Mouse (Mus musculus): ENCODE measurements around the gene Fitm1. TPM values are rescaled to one million over a fixed set of nuclear protein-coding genes. Genes with fewer than 3 reads are reported as not detected.

Gene Fitm1
- total and polyA plus RNA-seq, 2 experiments from 2014 or later = 195 to 277 TPM

DNA sequence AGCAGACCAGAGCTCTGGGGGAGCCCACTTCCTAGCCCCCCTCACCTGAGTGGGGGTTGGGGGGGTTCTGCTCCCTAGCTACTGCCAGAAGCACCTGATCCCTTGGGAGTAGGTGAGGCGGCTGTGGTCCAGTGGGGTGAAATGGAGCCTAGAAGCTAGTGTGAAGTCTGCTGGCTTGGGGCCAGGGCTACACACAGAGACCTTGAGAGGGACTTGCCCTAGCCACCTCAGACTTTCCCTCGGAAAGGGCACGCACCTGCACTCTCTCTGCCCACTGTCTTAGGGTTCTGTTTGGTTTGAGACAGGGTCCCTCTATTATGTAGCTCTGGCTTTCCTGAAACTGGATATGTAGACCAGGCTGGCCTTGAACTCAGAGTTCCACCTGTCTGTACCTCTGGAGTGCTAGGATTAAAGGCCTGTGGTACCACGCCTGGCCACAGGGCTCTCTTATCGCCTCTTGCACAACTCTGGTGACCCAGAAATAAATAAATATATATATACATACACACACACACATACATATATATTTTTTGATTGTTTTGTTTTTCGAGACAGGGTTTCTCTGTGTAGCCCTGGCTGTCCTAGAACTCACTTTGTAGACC, 3.4 kb downstream of the Fitm1 start:
- peak overlapping the region; percentile 82 for H3K4me2 ChIP-seq (ENCODE audit: low read depth, low read length)
- no peaks in the 10 kb centered on the region for H3K9me3 ChIP-seq (replicated peaks; ENCODE audit: control insufficient read depth, low read length)
- H3K27me3 ChIP-seq (ENCODE audit: control insufficient read depth, insufficient read depth, low read length) = no peaks in the 10 kb centered on the region
- H3K9ac ChIP-seq (replicated peaks; ENCODE audit: low read depth, low read length) = peak overlapping the region; percentile 81
- H3K4me1 ChIP-seq (ENCODE audit: control insufficient read depth, insufficient read depth) = peaks cover 20% of the 10 kb centered on the region; the same call in 1 of the 2 replicates
- WGBS = 23% methylated on average over 6 of the region's 6 CpGs
- H3K27ac ChIP-seq (ENCODE audit: low read depth) = peak overlapping the region; percentile 90
- peak overlapping the region; percentile 81 for H3K4me3 ChIP-seq (ENCODE audit: low read depth, low read length)
- peak; percentile 18 for ATAC-seq (ENCODE audit: insufficient read depth, low read depth)
- H3K36me3 ChIP-seq (replicated peaks; ENCODE audit: control insufficient read depth, insufficient read depth, low read length) = peaks cover 27% of the 10 kb centered on the region
- no peak for TF ChIP-seq CTCF (IDR thresholded peaks at IDR 0.05; ENCODE audit: low read depth)
- TF ChIP-seq EP300 (IDR thresholded peaks at IDR 0.05; ENCODE audit: low read depth) = no peak
- DNase-seq (ENCODE audit: low spot score) = peak; percentile 19

DNA sequence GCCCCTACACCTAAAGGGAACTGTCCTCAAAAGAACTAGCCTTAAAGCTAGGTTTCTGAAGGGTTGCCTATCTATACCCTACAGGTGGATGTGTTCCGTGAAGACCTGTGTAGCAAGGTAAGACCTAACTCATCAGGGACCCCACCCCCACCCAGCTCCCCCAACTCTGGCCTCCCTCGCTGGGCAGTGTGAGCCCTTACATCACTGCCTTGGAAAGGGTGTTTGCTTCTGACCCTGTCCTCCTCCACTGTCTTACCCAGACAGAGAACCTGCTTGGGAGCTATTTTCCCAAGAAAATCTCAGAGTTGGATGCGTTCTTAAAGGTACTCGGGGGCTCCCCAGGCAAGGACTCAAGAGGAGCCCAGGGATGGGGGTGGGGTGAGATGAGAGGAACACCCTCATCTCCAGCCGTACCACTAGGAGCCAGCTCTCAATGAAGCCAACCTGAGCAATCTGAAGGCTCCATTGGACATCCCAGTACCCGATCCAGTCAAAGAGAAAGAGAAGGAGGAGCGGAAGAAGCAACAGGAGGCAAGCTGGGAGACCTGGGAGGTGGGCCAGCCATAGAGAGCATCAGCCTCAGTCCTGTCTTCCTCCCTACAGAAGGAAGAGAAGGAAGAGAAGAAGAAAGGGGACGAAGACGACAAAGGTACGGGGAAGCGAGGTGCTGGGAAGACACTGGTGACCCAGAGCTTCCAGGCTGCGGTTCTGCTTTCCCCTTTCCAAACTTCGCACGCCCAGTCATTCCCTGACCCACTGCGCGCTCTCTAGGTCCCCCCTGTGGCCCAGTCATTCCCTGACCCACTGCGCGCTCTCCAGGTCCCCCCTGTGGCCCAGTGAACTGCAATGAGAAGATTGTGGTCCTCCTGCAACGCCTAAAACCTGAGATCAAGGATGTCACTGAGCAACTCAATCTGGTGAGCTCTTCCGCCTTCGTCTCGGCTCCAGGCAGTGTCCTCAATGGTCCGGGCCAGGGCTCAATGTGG, 4.4 kb downstream of the Fitm1 start:
- H3K9me3 ChIP-seq (replicated peaks; ENCODE audit: control insufficient read depth, low read length) = no peaks in the 10 kb centered on the region
- H3K9ac ChIP-seq (replicated peaks; ENCODE audit: low read depth, low read length) = no peak overlapping the region
- peaks cover 14% of the 10 kb centered on the region; the same call in 1 of the 2 replicates for H3K4me1 ChIP-seq (ENCODE audit: control insufficient read depth, insufficient read depth)
- no peak for ATAC-seq (ENCODE audit: insufficient read depth, low read depth)
- no peak for DNase-seq (ENCODE audit: low spot score)
- no peak overlapping the region for H3K4me3 ChIP-seq (ENCODE audit: low read depth, low read length)
- H3K27ac ChIP-seq (ENCODE audit: low read depth) = no peak overlapping the region
- TF ChIP-seq EP300 (IDR thresholded peaks at IDR 0.05; ENCODE audit: low read depth) = no peak
- no peak for TF ChIP-seq CTCF (IDR thresholded peaks at IDR 0.05; ENCODE audit: low read depth)
- 85% methylated on average over 23 of the region's 23 CpGs for WGBS
- H3K36me3 ChIP-seq (replicated peaks; ENCODE audit: control insufficient read depth, insufficient read depth, low read length) = peaks cover 27% of the 10 kb centered on the region
- H3K27me3 ChIP-seq (ENCODE audit: control insufficient read depth, insufficient read depth, low read length) = no peaks in the 10 kb centered on the region
- H3K4me2 ChIP-seq (ENCODE audit: low read depth, low read length) = no peak overlapping the region

DNA sequence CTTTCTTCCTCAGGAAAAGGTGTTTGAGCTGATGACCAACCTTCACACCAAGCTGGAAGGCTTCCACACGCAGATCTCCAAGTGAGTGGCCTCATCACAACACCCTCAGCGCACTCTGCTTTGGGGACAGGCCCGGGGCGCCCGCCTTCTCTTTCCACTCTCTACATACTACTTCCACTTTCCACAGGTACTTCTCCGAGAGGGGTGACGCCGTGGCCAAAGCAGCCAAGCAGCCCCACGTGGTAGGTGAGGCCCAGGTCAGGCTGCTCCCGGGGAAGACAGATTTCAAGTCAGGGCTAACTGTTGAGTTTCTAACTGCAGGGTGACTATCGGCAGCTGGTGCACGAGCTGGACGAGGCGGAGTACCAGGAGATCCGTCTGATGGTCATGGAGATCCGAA, 5.3 kb downstream of the Fitm1 start:
- 93% methylated on average over 16 of the region's 16 CpGs for WGBS

GRCm38 (mm10) chr14:55581981-55582681, 6.7 kb downstream of the Fitm1 start:
- no peaks in the 10 kb centered on the region for H3K27me3 ChIP-seq (ENCODE audit: control insufficient read depth, insufficient read depth, low read length)
- H3K4me1 ChIP-seq (ENCODE audit: control insufficient read depth, insufficient read depth) = peaks cover 20% of the 10 kb centered on the region; the same call in 1 of the 2 replicates
- no peaks in the 10 kb centered on the region for H3K9me3 ChIP-seq (replicated peaks; ENCODE audit: control insufficient read depth, low read length)
- ATAC-seq (ENCODE audit: insufficient read depth, low read depth) (no peak), DNase-seq (ENCODE audit: low spot score) (no peak)
- H3K4me2 ChIP-seq (ENCODE audit: low read depth, low read length) = no peak overlapping the region
- H3K27ac ChIP-seq (ENCODE audit: low read depth) = no peak overlapping the region
- no peak overlapping the region for H3K9ac ChIP-seq (replicated peaks; ENCODE audit: low read depth, low read length)
- TF ChIP-seq CTCF (IDR thresholded peaks at IDR 0.05; ENCODE audit: low read depth) = no peak
- no peak for TF ChIP-seq EP300 (IDR thresholded peaks at IDR 0.05; ENCODE audit: low read depth)
- H3K4me3 ChIP-seq (ENCODE audit: low read depth, low read length) = no peak overlapping the region
- WGBS = 76% methylated on average over 9 of the region's 9 CpGs
- H3K36me3 ChIP-seq (replicated peaks; ENCODE audit: control insufficient read depth, insufficient read depth, low read length) = peaks cover 27% of the 10 kb centered on the region

More for the DNA sequence above, 5.3 kb downstream of the Fitm1 start:
- Histone ChIP-seq H3K4me1 (ENCODE audit: control insufficient read depth, insufficient read depth) (peaks cover 16% of the 10 kb centered on the region; the same call in 1 of the 2 replicates), H3K9me3 (replicated peaks; ENCODE audit: control insufficient read depth, low read length) (no peaks in the 10 kb centered on the region), H3K9ac (replicated peaks; ENCODE audit: low read depth, low read length) (no peak overlapping the region), H3K36me3 (replicated peaks; ENCODE audit: control insufficient read depth, insufficient read depth, low read length) (peaks cover 27% of the 10 kb centered on the region), H3K4me3 (ENCODE audit: low read depth, low read length) (no peak overlapping the region), H3K4me2 (ENCODE audit: low read depth, low read length) (no peak overlapping the region), H3K27ac (ENCODE audit: low read depth) (no peak overlapping the region), H3K27me3 (ENCODE audit: control insufficient read depth, insufficient read depth, low read length) (no peaks in the 10 kb centered on the region)
- ATAC-seq (ENCODE audit: insufficient read depth, low read depth) (no peak), DNase-seq (ENCODE audit: low spot score) (no peak)
- TF ChIP-seq CTCF (IDR thresholded peaks at IDR 0.05; ENCODE audit: low read depth) = no peak
- no peak for TF ChIP-seq EP300 (IDR thresholded peaks at IDR 0.05; ENCODE audit: low read depth)

DNA sequence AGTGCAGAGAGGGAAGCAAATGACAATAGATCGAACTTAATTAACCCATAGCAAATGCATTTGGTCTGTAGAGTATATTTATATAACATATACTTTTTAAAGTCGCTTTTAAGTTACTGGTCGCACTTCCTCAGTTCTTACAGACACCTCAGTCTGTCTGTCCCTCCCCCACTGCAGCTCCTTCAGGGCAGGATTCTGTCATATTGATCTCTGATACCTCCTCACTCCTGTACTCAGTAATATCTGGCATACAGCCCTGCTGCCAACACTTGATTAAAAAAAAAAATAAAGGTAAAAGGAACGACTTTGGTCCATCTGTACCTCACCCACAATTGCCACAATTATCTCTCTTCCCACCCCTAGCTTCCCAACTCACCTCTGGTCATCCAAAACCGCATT, 8.9 kb downstream of the Fitm1 start:
- ATAC-seq (ENCODE audit: insufficient read depth, low read depth) (no peak), DNase-seq (ENCODE audit: low spot score) (no peak)
- peaks cover 39% of the 10 kb centered on the region for H3K36me3 ChIP-seq (replicated peaks; ENCODE audit: control insufficient read depth, insufficient read depth, low read length)
- no peaks in the 10 kb centered on the region for H3K27me3 ChIP-seq (ENCODE audit: control insufficient read depth, insufficient read depth, low read length)
- H3K4me3 ChIP-seq (ENCODE audit: low read depth, low read length) = peak overlapping the region; percentile 77
- 48% methylated on average over 5 of the region's 5 CpGs for WGBS
- peak overlapping the region; percentile 67 for H3K9ac ChIP-seq (replicated peaks; ENCODE audit: low read depth, low read length)
- H3K4me2 ChIP-seq (ENCODE audit: low read depth, low read length) = peak overlapping the region; percentile 96
- no peak for TF ChIP-seq EP300 (IDR thresholded peaks at IDR 0.05; ENCODE audit: low read depth)
- TF ChIP-seq CTCF (IDR thresholded peaks at IDR 0.05; ENCODE audit: low read depth) = no peak
- H3K27ac ChIP-seq (ENCODE audit: low read depth) = peak overlapping the region; percentile 81; the same call in 1 of the 2 replicates
- no peaks in the 10 kb centered on the region for H3K9me3 ChIP-seq (replicated peaks; ENCODE audit: control insufficient read depth, low read length)
- peaks cover 12% of the 10 kb centered on the region; the same call in 1 of the 2 replicates for H3K4me1 ChIP-seq (ENCODE audit: control insufficient read depth, insufficient read depth)
